Mouse (Mus musculus) liver, embryonic 11.5 days (tissue): ENCODE results near the gene Atg4a. TPM values are rescaled to one million over a fixed set of nuclear protein-coding genes. Genes with fewer than 3 reads are reported as not detected.

Experiments used
- ATAC-seq: fragments of 200-750 bp; cut with Nextera tagmentation; replicated peaks from 2 replicates; pipeline ENCODE4 v1.8.0; 2017; ENCODE audit warnings: moderate number of reproducible peaks, mild to moderate bottlenecking, moderate TSS enrichment, moderate library complexity; ENCODE audit not compliant: low FRiP score
- DNase-seq: peaks from one replicate; pipeline ENCODE4 v3.0.0-alpha.2; 2017; ENCODE audit warnings: low spot score
- H3K27ac ChIP-seq: fragments of 300-500 bp; sonication (generic); 2 replicates; pipeline ENCODE4 v1.5.1; 2014; ENCODE audit warnings: mild to moderate bottlenecking, low read depth, low read length, control low read depth
- H3K27me3 ChIP-seq: fragments of 300-500 bp; sonication (generic); replicated peaks from 2 replicates; pipeline ENCODE4 v1.6.1; 2014; ENCODE audit warnings: low read length, mixed read lengths; ENCODE audit not compliant: control insufficient read depth, insufficient read depth
- H3K36me3 ChIP-seq: fragments of 300-500 bp; sonication (generic); 2 replicates; pipeline ENCODE4 v1.6.1; 2014; ENCODE audit warnings: mild to moderate bottlenecking, low read length, moderate library complexity, mixed read lengths; ENCODE audit not compliant: control insufficient read depth, insufficient read depth
- H3K4me1 ChIP-seq: fragments of 300-500 bp; sonication (generic); replicated peaks from 2 replicates; pipeline ENCODE4 v1.6.1; 2014; ENCODE audit warnings: low read length, mixed read lengths; ENCODE audit not compliant: control insufficient read depth, insufficient read depth
- H3K4me2 ChIP-seq: fragments of 300-500 bp; sonication (generic); 2 replicates; pipeline ENCODE4 v1.6.1; 2014; ENCODE audit warnings: mild to moderate bottlenecking, control low read depth, moderate library complexity
- H3K4me3 ChIP-seq: fragments of 300-500 bp; sonication (generic); 2 replicates; pipeline ENCODE4 v1.5.1; 2014; ENCODE audit warnings: low read depth, low read length, control low read depth
- H3K9ac ChIP-seq: fragments of 300-500 bp; sonication (generic); 2 replicates; pipeline ENCODE4 v1.6.1; 2014; ENCODE audit warnings: low read depth, low read length, control low read depth
- H3K9me3 ChIP-seq: fragments of 300-500 bp; sonication (generic); 2 replicates; pipeline ENCODE4 v1.6.1; 2016; ENCODE audit warnings: low read length, inconsistent platforms, mixed read lengths; ENCODE audit not compliant: control insufficient read depth
- WGBS: fragments of 180-500 bp; shearing (Covaris S2); extraction: QIAGEN DNeasy Blood & Tissue Kit; methylation state at CpG from one replicate; pipeline ENCODE4 v1.1.7; 2014; 5-methylcytosine and 5-hydroxymethylcytosine counted together
- polyA plus RNA-seq: library from polyadenylated mRNA; unstranded; fragments of >200 nt; fragmentation: Nextera tagmentation; extraction: Ambion mirVana; gene quantifications from 2 replicates; pipeline ENCODE4 v1.2.1, GENCODE M21; 2014

Atg4a gene
- polyA plus RNA-seq, 1 experiment from 2014 or later = 19.6 TPM

- no peak overlapping the region for H3K4me2 ChIP-seq
- ATAC-seq = no peak
- WGBS = 74% methylated on average over 3 of the region's 3 CpGs
- H3K4me3 ChIP-seq = no peak overlapping the region
- no peaks in the 10 kb centered on the region for H3K4me1 ChIP-seq
- no peaks in the 10 kb centered on the region for H3K9me3 ChIP-seq
- H3K27me3 ChIP-seq = peaks cover 4% of the 10 kb centered on the region
- DNase-seq = no peak
- H3K27ac ChIP-seq = no peak overlapping the region
- no peaks in the 10 kb centered on the region for H3K36me3 ChIP-seq
- H3K9ac ChIP-seq = no peak overlapping the region
Observed at GRCm38 (mm10) chrX:141198993-141199392, 242.3 kb downstream of the Atg4a start.

- H3K9me3 ChIP-seq = no peaks in the 10 kb centered on the region
- H3K4me1 ChIP-seq = no peaks in the 10 kb centered on the region
- DNase-seq (no peak), ATAC-seq (no peak)
- peaks cover 12% of the 10 kb centered on the region; the same call in 1 of the 2 replicates for H3K27me3 ChIP-seq
- H3K4me3 ChIP-seq = no peak overlapping the region
- H3K27ac ChIP-seq = no peak overlapping the region
- H3K36me3 ChIP-seq = no peaks in the 10 kb centered on the region
- WGBS = 47% methylated on average over 5 of the region's 5 CpGs
- no peak overlapping the region for H3K9ac ChIP-seq
- no peak overlapping the region for H3K4me2 ChIP-seq
Observed at GRCm38 (mm10) chrX:141212802-141213201, 256.1 kb downstream of the Atg4a start.

Other genes starting within 250 kb of the Atg4a start
- gene Tex13b, start 143.5 kb upstream of the Atg4a start, polyA plus RNA-seq = not detected in 2 replicates
- 0.64 TPM in 1 of 2 replicates, not detected in the other for gene Vsig1, start 49.3 kb upstream of the Atg4a start, polyA plus RNA-seq
- gene Psmd10, start 179 bp upstream of the Atg4a start, polyA plus RNA-seq = 50.3 and 53.6 TPM in 2 replicates